Mouse (Mus musculus) liver, postnatal 0 days (tissue): ENCODE measurements around the gene Zg16. TPM values are rescaled to one million over a fixed set of nuclear protein-coding genes. Genes with fewer than 3 reads are reported as not detected.
A peak's percentile ranks its signal among the peaks of the same experiment; 100 is the strongest.
"Not testable (repeated sequence)": the region's sequence is repeated elsewhere in the genome, so short reads cannot be mapped to it uniquely, and the experiment has no call there.

ENCODE experiments used
- ATAC-seq: fragments of 200-750 bp; cut with Nextera tagmentation; 2 replicates; pipeline ENCODE4 v1.8.0; 2017; ENCODE audit warnings: mild to moderate bottlenecking, moderate library complexity
- DNase-seq: peaks from one replicate; pipeline ENCODE4 v3.0.0-alpha.2; 2016
- H3K27ac ChIP-seq: fragments of 300-500 bp; sonication (generic); 2 replicates; pipeline ENCODE4 v1.5.1; 2014; ENCODE audit warnings: antibody characterized with exemption, moderate library complexity, mild to moderate bottlenecking, low read depth
- H3K27me3 ChIP-seq: fragments of 300-500 bp; sonication (generic); 2 replicates; pipeline ENCODE4 v1.6.1; 2014; ENCODE audit warnings: low read length, control low read depth, mixed read lengths; ENCODE audit not compliant: insufficient read depth
- H3K36me3 ChIP-seq: fragments of 300-500 bp; sonication (generic); replicated peaks from 2 replicates; pipeline ENCODE4 v1.6.1; 2014; ENCODE audit warnings: mild to moderate bottlenecking, control low read depth, low read length, moderate library complexity, mixed read lengths; ENCODE audit not compliant: insufficient read depth
- H3K4me1 ChIP-seq: fragments of 300-500 bp; sonication (generic); 2 replicates; pipeline ENCODE4 v1.6.1; 2014; ENCODE audit warnings: antibody characterized with exemption, mild to moderate bottlenecking, control low read depth; ENCODE audit not compliant: insufficient read depth
- H3K4me2 ChIP-seq: fragments of 300-500 bp; sonication (generic); 2 replicates; pipeline ENCODE4 v1.6.1; 2014; ENCODE audit warnings: low read depth, mild to moderate bottlenecking, low read length, moderate library complexity, mixed read lengths
- H3K4me3 ChIP-seq: fragments of 300-500 bp; sonication (generic); 2 replicates; pipeline ENCODE4 v1.5.1; 2014; ENCODE audit warnings: low read depth, low read length
- H3K9ac ChIP-seq: fragments of 300-500 bp; sonication (generic); replicated peaks from 2 replicates; pipeline ENCODE4 v1.6.1; 2014; ENCODE audit warnings: mild to moderate bottlenecking, moderate library complexity
- H3K9me3 ChIP-seq: fragments of 300-500 bp; sonication (generic); 2 replicates; pipeline ENCODE4 v1.6.1; 2016; ENCODE audit warnings: mild to moderate bottlenecking, control low read depth, low read length, mixed read lengths
- CTCF ChIP-seq: sonication (generic); IDR thresholded peaks from 2 replicates; pipeline ENCODE4 v1.5.1; 2016; ENCODE audit warnings: antibody characterized with exemption, low read depth
- EP300 ChIP-seq: IDR thresholded peaks from 2 replicates; pipeline ENCODE4 v1.6.1; 2016; ENCODE audit warnings: antibody characterized with exemption, low read depth, mild to moderate bottlenecking
- WGBS: fragments of 180-500 bp; shearing (Covaris S2); extraction: QIAGEN DNeasy Blood & Tissue Kit; methylation state at CpG from one replicate; pipeline ENCODE4 v1.1.7; 2014; ENCODE audit not compliant: insufficient replicate concordance; 5-methylcytosine and 5-hydroxymethylcytosine counted together
- polyA plus RNA-seq: library from polyadenylated mRNA; unstranded; fragments of >200 nt; fragmentation: Nextera tagmentation; extraction: Ambion mirVana; gene quantifications from 2 replicates; pipeline ENCODE4 v1.2.1, GENCODE M21; 2015

Zg16 gene
- polyA plus RNA-seq, 1 experiment from 2014 or later = 0.59 TPM

GRCm38 (mm10) chr7:127090154-127091113, 3.3 kb upstream of the Zg16 start:
- peak overlapping the region; percentile 55 for H3K4me3 ChIP-seq
- H3K27me3 ChIP-seq = no peaks in the 10 kb centered on the region
- ATAC-seq = peak; percentile 7; the same call in 1 of the 2 replicates
- H3K4me2 ChIP-seq = peak overlapping the region; percentile 66
- H3K27ac ChIP-seq = peak overlapping the region; percentile 91
- peak overlapping the region; percentile 75 for H3K9ac ChIP-seq
- peaks cover 49% of the 10 kb centered on the region for H3K4me1 ChIP-seq
- 43% methylated on average over 20 of the region's 20 CpGs for WGBS
- TF ChIP-seq CTCF = no peak
- TF ChIP-seq EP300 = no peak
- H3K36me3 ChIP-seq = peaks cover 15% of the 10 kb centered on the region; the same call in 1 of the 2 replicates
- no peak for DNase-seq
- no peaks in the 10 kb centered on the region for H3K9me3 ChIP-seq

- peaks cover 56% of the 10 kb centered on the region for H3K4me1 ChIP-seq
- peak overlapping the region; percentile 61 for H3K9ac ChIP-seq
- H3K4me3 ChIP-seq = peak overlapping the region; percentile 19
- TF ChIP-seq EP300 (0 out of 2 replicates have a peak, but pooled peaks have one; percentile 11), CTCF (no peak)
- WGBS = 10% methylated on average over 27 of the region's 27 CpGs
- H3K4me2 ChIP-seq = peak overlapping the region; percentile 73
- H3K9me3 ChIP-seq = no peaks in the 10 kb centered on the region
- peak overlapping the region; percentile 93 for H3K27ac ChIP-seq
- no peaks in the 10 kb centered on the region for H3K27me3 ChIP-seq
- 0 out of 2 replicates have a peak, but pooled peaks have one; percentile 7 for ATAC-seq
- H3K36me3 ChIP-seq = peaks cover 15% of the 10 kb centered on the region; the same call in 1 of the 2 replicates
- DNase-seq = peak; percentile 66
Observed at GRCm38 (mm10) chr7:127088901-127089845, 2.0 kb upstream of the Zg16 start.

GRCm38 (mm10) chr7:127088083-127088482, 955 bp upstream of the Zg16 start:
- 0 out of 2 replicates have a peak, but pooled peaks cover 9% of the 10 kb centered on the region for H3K36me3 ChIP-seq
- H3K4me3 ChIP-seq = no peak overlapping the region
- no peaks in the 10 kb centered on the region for H3K9me3 ChIP-seq
- TF ChIP-seq EP300 = no peak
- TF ChIP-seq CTCF = no peak
- 56% methylated on average over 3 of the region's 3 CpGs for WGBS
- no peak for DNase-seq
- H3K4me2 ChIP-seq = no peak overlapping the region
- no peak overlapping the region for H3K9ac ChIP-seq
- peak overlapping the region; percentile 93 for H3K27ac ChIP-seq
- no peak for ATAC-seq
- no peaks in the 10 kb centered on the region for H3K27me3 ChIP-seq
- peaks cover 63% of the 10 kb centered on the region for H3K4me1 ChIP-seq

GRCm38 (mm10) chr7:127085751-127086150, 1.4 kb downstream of the Zg16 start:
- H3K4me2 ChIP-seq, H3K9ac ChIP-seq, H3K27me3 ChIP-seq, H3K36me3 ChIP-seq, DNase-seq, H3K4me3 ChIP-seq, H3K9me3 ChIP-seq: not testable (repeated sequence)
- H3K27ac ChIP-seq = peak overlapping the region; percentile 66
- peak; percentile 84 for TF ChIP-seq EP300
- peaks cover 54% of the 10 kb centered on the region for H3K4me1 ChIP-seq
- 40% methylated on average over 6 of the region's 6 CpGs for WGBS
- ATAC-seq = peak; percentile 65

- H3K27ac ChIP-seq = peak overlapping the region; percentile 66; the same call in 1 of the 2 replicates
Observed at GRCm38 (mm10) chr7:127084794-127085193, 2.3 kb downstream of the Zg16 start.

GRCm38 (mm10) chr7:127083689-127084088, 3.4 kb downstream of the Zg16 start:
- no peak overlapping the region for H3K27ac ChIP-seq
- no peak overlapping the region for H3K4me3 ChIP-seq
- no peak overlapping the region for H3K9ac ChIP-seq
- no peaks in the 10 kb centered on the region for H3K27me3 ChIP-seq
- 47% methylated on average over 4 of the region's 4 CpGs for WGBS
- H3K9me3 ChIP-seq = no peaks in the 10 kb centered on the region
- no peak for TF ChIP-seq CTCF
- TF ChIP-seq EP300 = peak; percentile 54
- no peaks in the 10 kb centered on the region for H3K36me3 ChIP-seq
- no peak overlapping the region for H3K4me2 ChIP-seq
- H3K4me1 ChIP-seq = peaks cover 44% of the 10 kb centered on the region
- ATAC-seq (no peak), DNase-seq (no peak)

More at GRCm38 (mm10) chr7:127084794-127085193, 2.3 kb downstream of the Zg16 start:
- TF ChIP-seq EP300 (no peak), CTCF (no peak)
- Histone ChIP-seq H3K27me3 (no peaks in the 10 kb centered on the region), H3K4me2 (no peak overlapping the region), H3K4me1 (peaks cover 51% of the 10 kb centered on the region), H3K36me3 (no peaks in the 10 kb centered on the region), H3K4me3 (no peak overlapping the region), H3K9ac (no peak overlapping the region), H3K9me3 (no peaks in the 10 kb centered on the region)
- WGBS = 70% methylated on average over 2 of the region's 2 CpGs
- ATAC-seq (no peak), DNase-seq (no peak)
